Mouse (Mus musculus): Measurements from ENCODE around the gene D030056L22Rik. TPM values are rescaled to one million over a fixed set of nuclear protein-coding genes. Genes with fewer than 3 reads are reported as not detected.

Gene D030056L22Rik
- 45.3 TPM for polyA plus RNA-seq (2015; fragmentation: Illumina TruSeq; extraction: RNeasy Lipid Tissue Mini Kit (QIAGEN cat#74804); ENCODE audit: low read depth, low replicate concordance)

DNA sequence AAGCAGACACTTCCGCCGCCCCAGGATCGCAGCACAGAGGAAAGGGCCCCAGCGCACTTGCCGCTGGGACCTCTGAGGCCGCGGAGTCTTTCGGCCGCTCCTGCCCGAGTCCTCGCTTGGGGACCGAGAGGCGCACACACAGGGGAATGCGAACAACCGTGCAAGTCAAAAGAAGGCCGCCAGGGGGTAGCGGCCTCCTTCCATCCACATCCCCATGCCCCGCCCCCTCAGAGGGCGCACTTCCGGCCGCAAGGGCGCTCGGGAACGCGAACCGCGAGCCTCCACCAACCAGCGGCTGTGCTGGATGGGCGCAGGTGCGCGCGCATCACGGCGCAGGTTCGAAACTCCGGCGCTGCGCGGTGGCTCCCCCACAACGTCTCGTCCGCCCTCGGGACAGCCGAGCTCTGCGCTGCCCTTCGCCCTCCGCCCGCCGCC lies at the start of gene D030056L22Rik:
Gene D030056L22Rik, plus strand, starts transcription at position 328 of the 435 bp plus-strand sequence.

DNA sequence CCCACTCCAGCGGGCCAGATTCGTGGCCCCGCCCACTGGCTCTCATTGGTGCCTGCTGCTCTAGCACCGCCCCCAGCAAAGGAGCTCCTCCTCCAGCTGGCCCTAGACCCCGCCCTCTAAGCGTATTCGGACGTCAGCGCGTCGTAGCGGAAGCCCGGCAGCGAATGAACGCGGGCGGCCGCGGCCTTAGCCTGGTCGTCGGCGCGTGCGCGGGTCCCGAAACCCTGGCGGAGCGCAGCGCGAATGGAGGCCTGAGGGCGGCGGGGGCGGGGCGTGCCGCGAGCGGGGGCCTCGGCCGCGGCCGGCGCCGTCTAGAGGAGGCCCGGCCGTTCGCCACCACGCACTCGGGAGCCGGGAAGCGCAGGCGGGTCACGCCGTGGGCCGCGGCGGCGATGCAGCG lies 42.4 kb upstream of the D030056L22Rik start, which contains the start of gene Carnmt1:
Gene Carnmt1, plus strand, starts transcription at position 157 of the 400 bp plus-strand sequence.

GRCm38 (mm10) chr19:18749598-18750339 lies 36.8 kb downstream of the D030056L22Rik start, which contains the start of gene Trpm6:
Gene Trpm6, plus strand, starts transcription at chr19:18749983.

Other genes with a start within 250 kb of the D030056L22Rik start
- gene Ostf1, start 81.4 kb upstream of the D030056L22Rik start, polyA plus RNA-seq (2015; fragmentation: Illumina TruSeq; extraction: RNeasy Lipid Tissue Mini Kit (QIAGEN cat#74804); ENCODE audit: low read depth, low replicate concordance), result 34.3 TPM
- gene Nmrk1, start 81.2 kb upstream of the D030056L22Rik start, polyA plus RNA-seq (2015; fragmentation: Illumina TruSeq; extraction: RNeasy Lipid Tissue Mini Kit (QIAGEN cat#74804); ENCODE audit: low read depth, low replicate concordance), result 7.7 TPM
- 10.1 TPM for gene Carnmt1, start 42.4 kb upstream of the D030056L22Rik start, polyA plus RNA-seq (2015; fragmentation: Illumina TruSeq; extraction: RNeasy Lipid Tissue Mini Kit (QIAGEN cat#74804); ENCODE audit: low read depth, low replicate concordance)
- 0.51 TPM for gene Trpm6, start 36.8 kb downstream of the D030056L22Rik start, polyA plus RNA-seq (2015; fragmentation: Illumina TruSeq; extraction: RNeasy Lipid Tissue Mini Kit (QIAGEN cat#74804); ENCODE audit: low read depth, low replicate concordance)